Mouse (Mus musculus): ENCODE results near the gene Sox21. TPM values are rescaled to one million over a fixed set of nuclear protein-coding genes. Genes with fewer than 3 reads are reported as not detected.

Gene Sox21
- polyA plus RNA-seq, 1 experiment = 0.59 TPM

DNA sequence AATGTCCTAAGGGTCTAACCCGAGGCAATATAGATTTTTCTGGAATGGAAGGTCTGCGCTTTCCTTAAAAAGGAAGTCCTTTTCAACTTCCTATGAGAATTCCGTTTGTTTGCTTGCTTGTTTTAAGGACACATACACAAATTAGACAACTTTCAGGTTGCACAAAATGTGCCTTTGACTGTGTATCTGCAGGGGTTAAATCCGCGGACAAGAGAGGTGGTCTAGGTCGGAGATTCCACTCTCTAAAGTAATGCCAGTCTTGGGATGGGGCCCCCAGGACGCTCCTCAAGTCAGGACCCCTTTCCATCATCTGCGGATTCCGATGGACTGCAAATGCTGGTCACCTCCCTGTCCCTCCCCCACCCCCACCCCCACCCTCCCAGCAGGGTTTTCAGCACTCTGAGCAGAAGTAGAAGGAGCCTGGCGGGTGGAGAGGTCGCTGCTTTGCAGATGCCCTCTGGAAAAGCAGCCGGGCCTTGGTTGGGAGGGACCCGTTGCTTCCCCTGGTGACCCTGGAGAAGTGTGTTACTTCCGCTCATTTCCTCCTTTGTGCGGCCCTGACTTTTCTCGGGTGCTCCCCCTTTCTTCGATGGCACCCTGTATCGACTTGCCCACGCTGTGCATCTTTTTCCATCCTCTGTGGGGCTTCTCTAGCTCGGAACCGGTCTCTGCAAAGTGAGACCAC lies 10.2 kb downstream of the Sox21 start:
- TF ChIP-seq POLR2A (IDR thresholded peaks at IDR 0.05; ENCODE audit: control insufficient read depth, extremely low read depth, insufficient read depth, low read length, poor library complexity) (no peak), CTCF (IDR thresholded peaks at IDR 0.05; ENCODE audit: borderline replicate concordance, control insufficient read depth, extremely low read depth, insufficient read depth, low read length, poor library complexity) (no peak)
- 5% methylated on average over 21 of the region's 21 CpGs for WGBS
- peaks cover 29% of the 10 kb centered on the region for H3K27me3 ChIP-seq (ENCODE audit: control insufficient read depth, insufficient read depth, low read length)

DNA sequence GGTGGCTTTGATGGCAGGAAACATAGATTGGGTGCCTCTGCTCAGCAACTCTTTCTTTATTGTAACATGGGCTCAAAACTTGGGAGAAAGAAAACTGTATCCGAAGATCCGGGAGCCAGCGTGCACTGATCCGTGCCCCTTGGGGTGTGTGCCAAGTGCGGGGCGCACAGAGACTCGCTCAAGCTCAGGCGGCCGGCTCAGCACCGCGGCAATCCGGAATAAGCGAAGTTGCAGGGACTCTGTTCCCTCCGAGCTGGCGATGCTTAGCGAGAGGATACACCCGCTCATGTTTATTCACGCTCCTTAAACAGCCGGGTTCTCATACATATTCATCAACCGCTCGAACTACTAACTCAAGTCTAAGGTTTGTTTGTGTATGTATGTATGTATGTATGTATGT lies 10.9 kb downstream of the Sox21 start:
- H3K36me3 ChIP-seq (ENCODE audit: control insufficient read depth, insufficient read depth, low read length) = no peaks in the 10 kb centered on the region
- peaks cover 23% of the 10 kb centered on the region for H3K27me3 ChIP-seq (ENCODE audit: control insufficient read depth, insufficient read depth, low read length)
- H3K4me3 ChIP-seq (ENCODE audit: control insufficient read depth, insufficient read depth, low read length) = no peak overlapping the region
- WGBS = 3% methylated on average over 21 of the region's 21 CpGs
- no peak for TF ChIP-seq CTCF (IDR thresholded peaks at IDR 0.05; ENCODE audit: borderline replicate concordance, control insufficient read depth, extremely low read depth, insufficient read depth, low read length, poor library complexity)
- TF ChIP-seq POLR2A (IDR thresholded peaks at IDR 0.05; ENCODE audit: control insufficient read depth, extremely low read depth, insufficient read depth, low read length, poor library complexity) = no peak
- H3K4me1 ChIP-seq (replicated peaks; ENCODE audit: control insufficient read depth, insufficient read depth, low read length) = no peaks in the 10 kb centered on the region
- no peak overlapping the region for H3K27ac ChIP-seq (ENCODE audit: control insufficient read depth, insufficient read depth, low read length)
- DNase-seq = no peak

More for the DNA sequence above, 10.2 kb downstream of the Sox21 start:
- Histone ChIP-seq H3K4me1 (replicated peaks; ENCODE audit: control insufficient read depth, insufficient read depth, low read length) (no peaks in the 10 kb centered on the region), H3K4me3 (ENCODE audit: control insufficient read depth, insufficient read depth, low read length) (no peak overlapping the region), H3K27ac (ENCODE audit: control insufficient read depth, insufficient read depth, low read length) (no peak overlapping the region), H3K36me3 (ENCODE audit: control insufficient read depth, insufficient read depth, low read length) (no peaks in the 10 kb centered on the region)
- DNase-seq = no peak

DNA sequence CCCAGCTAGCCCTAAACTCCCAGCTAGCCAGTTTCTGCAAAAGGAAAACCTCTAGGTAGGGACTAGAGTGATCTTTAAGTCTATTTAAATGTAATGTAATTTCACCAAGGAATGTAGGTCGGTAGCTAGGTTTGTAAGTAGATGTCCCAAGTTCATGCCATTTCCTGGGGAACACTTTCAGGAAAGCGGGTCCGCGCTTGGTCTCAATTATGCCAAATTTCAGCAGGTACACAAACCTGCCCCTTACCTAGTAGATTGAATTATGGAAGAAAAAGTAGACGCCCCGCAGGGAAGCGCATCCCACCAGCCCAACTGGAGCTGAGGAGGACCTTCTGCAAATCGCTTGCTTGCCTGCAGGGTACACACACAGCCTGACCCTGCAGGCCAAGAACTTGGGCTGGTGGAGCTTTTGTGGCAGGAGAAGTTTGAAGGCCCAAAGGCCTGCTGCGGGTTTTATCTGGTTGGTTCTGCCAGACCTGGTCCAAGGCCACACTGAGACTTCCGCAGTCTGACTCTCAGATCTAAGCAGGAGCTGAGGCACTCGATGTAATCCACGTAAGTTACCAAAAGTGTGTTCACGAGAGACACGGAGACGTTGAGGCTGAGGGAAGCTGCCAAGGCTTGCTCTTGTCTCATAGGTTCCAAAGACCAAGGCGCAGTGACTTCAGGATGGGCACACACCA lies 11.6 kb downstream of the Sox21 start:
- Histone ChIP-seq H3K4me1 (replicated peaks; ENCODE audit: control insufficient read depth, insufficient read depth, low read length) (no peaks in the 10 kb centered on the region), H3K36me3 (ENCODE audit: control insufficient read depth, insufficient read depth, low read length) (no peaks in the 10 kb centered on the region), H3K27ac (ENCODE audit: control insufficient read depth, insufficient read depth, low read length) (no peak overlapping the region), H3K27me3 (ENCODE audit: control insufficient read depth, insufficient read depth, low read length) (peaks cover 21% of the 10 kb centered on the region), H3K4me3 (ENCODE audit: control insufficient read depth, insufficient read depth, low read length) (no peak overlapping the region)
- TF ChIP-seq CTCF (IDR thresholded peaks at IDR 0.05; ENCODE audit: borderline replicate concordance, control insufficient read depth, extremely low read depth, insufficient read depth, low read length, poor library complexity) (no peak), POLR2A (IDR thresholded peaks at IDR 0.05; ENCODE audit: control insufficient read depth, extremely low read depth, insufficient read depth, low read length, poor library complexity) (no peak)
- 36% methylated on average over 16 of the region's 16 CpGs for WGBS
- no peak for DNase-seq

DNA sequence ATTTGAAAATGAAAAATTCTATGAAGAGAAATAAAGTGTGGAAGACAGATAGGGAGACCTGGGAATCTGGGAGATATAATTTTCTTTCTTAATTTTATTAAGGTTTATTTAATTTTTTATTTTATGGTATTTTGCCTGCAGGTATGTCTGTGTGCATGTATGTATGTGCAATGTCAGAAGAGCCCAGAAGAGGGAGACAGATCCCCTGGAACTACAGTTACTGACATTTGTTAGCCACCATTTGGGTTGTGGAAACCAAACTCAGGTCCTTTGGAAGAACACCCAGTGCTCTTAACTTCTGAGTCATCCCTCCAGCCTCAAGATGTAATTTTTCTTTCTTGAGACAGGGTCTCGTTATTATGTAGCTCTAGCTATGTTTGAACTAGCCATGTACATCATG lies 15.9 kb downstream of the Sox21 start:
- no peak overlapping the region for H3K4me3 ChIP-seq (ENCODE audit: control insufficient read depth, insufficient read depth, low read length)
- peaks cover 3% of the 10 kb centered on the region; the same call in 1 of the 2 replicates for H3K27me3 ChIP-seq (ENCODE audit: control insufficient read depth, insufficient read depth, low read length)
- DNase-seq = no peak
- H3K36me3 ChIP-seq (ENCODE audit: control insufficient read depth, insufficient read depth, low read length) = no peaks in the 10 kb centered on the region
- no peaks in the 10 kb centered on the region for H3K4me1 ChIP-seq (replicated peaks; ENCODE audit: control insufficient read depth, insufficient read depth, low read length)
- 84% methylated on average over 1 of the region's 1 CpGs for WGBS
- no peak overlapping the region for H3K27ac ChIP-seq (ENCODE audit: control insufficient read depth, insufficient read depth, low read length)
- no peak for TF ChIP-seq POLR2A (IDR thresholded peaks at IDR 0.05; ENCODE audit: control insufficient read depth, extremely low read depth, insufficient read depth, low read length, poor library complexity)

DNA sequence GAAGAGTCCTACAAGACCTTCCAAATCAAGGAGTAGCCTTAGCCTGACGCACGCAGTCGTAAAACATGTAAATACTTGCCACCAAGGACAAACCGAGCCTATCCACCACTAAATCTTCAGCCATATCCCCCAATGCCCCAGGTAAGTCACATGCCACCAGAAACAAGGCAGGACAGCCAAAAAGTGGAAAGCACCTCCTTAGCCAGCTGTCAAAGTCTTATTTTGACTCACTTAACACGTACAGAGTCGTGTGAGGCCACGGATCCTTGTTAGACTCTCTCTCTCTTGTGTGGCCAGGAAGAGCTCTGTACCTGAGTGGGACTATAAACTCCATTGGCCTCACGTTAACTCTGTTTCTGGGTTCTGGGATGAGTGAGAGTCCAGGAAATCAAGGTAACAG lies 20.0 kb downstream of the Sox21 start:
- DNase-seq = no peak
- H3K4me3 ChIP-seq (ENCODE audit: control insufficient read depth, insufficient read depth, low read length) = no peak overlapping the region
- H3K27me3 ChIP-seq (ENCODE audit: control insufficient read depth, insufficient read depth, low read length) = no peaks in the 10 kb centered on the region; the same call in 1 of the 2 replicates
- H3K27ac ChIP-seq (ENCODE audit: control insufficient read depth, insufficient read depth, low read length) = no peak overlapping the region
- no peaks in the 10 kb centered on the region for H3K36me3 ChIP-seq (ENCODE audit: control insufficient read depth, insufficient read depth, low read length)
- WGBS = 88% methylated on average over 8 of the region's 8 CpGs
- TF ChIP-seq POLR2A (IDR thresholded peaks at IDR 0.05; ENCODE audit: control insufficient read depth, extremely low read depth, insufficient read depth, low read length, poor library complexity) (no peak), CTCF (IDR thresholded peaks at IDR 0.05; ENCODE audit: borderline replicate concordance, control insufficient read depth, extremely low read depth, insufficient read depth, low read length, poor library complexity) (no peak)
- no peaks in the 10 kb centered on the region for H3K4me1 ChIP-seq (replicated peaks; ENCODE audit: control insufficient read depth, insufficient read depth, low read length)

DNA sequence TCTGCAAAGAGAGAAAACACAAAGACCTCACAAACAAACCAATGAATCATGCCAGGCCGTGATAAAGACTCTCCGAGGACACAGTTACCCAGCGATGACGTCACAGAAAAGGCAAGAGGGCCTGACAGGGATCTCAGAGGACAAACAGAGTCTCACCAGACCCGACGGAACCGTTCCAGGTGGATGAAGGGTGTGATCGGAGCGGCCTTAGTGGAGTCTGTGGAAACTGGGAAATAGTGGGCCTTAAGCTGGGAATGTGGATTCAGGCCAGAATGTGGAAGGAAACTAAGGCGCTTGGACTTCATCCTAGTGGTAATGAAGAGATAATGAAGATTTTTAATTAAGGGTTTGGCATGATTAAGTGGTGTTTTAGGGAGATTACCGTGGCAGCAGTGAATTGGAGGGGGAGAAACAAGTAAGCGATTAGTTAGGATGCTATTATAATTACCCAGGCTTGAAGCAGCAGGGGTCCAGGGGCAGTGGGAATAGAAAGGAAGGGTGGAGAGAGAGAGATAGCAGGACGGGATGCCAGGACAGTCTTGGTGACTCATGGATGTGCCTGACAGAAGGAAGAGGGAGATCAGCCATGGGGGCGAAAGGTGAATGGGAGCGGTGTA lies 24.5 kb downstream of the Sox21 start:
- H3K4me3 ChIP-seq (ENCODE audit: control insufficient read depth, insufficient read depth, low read length) = no peak overlapping the region
- no peak for DNase-seq
- no peaks in the 10 kb centered on the region for H3K4me1 ChIP-seq (replicated peaks; ENCODE audit: control insufficient read depth, insufficient read depth, low read length)
- H3K27me3 ChIP-seq (ENCODE audit: control insufficient read depth, insufficient read depth, low read length) = no peaks in the 10 kb centered on the region; the same call in 1 of the 2 replicates
- H3K36me3 ChIP-seq (ENCODE audit: control insufficient read depth, insufficient read depth, low read length) = no peaks in the 10 kb centered on the region
- TF ChIP-seq CTCF (IDR thresholded peaks at IDR 0.05; ENCODE audit: borderline replicate concordance, control insufficient read depth, extremely low read depth, insufficient read depth, low read length, poor library complexity) = no peak
- no peak for TF ChIP-seq POLR2A (IDR thresholded peaks at IDR 0.05; ENCODE audit: control insufficient read depth, extremely low read depth, insufficient read depth, low read length, poor library complexity)
- WGBS = 89% methylated on average over 15 of the region's 15 CpGs
- no peak overlapping the region for H3K27ac ChIP-seq (ENCODE audit: control insufficient read depth, insufficient read depth, low read length)
